ENCODE assay signal across 27 mouse cellular contexts in genomic region chr19:38432021-38432420, GRCm38 (mm10). TPM values are rescaled to one million over a fixed set of nuclear protein-coding genes. Genes with fewer than 3 reads are reported as not detected.
A peak's percentile ranks its signal among the peaks of the same experiment; 100 is the strongest.
DNase-seq lines count a peak whose midpoint lies in the region; ATAC-seq and TF ChIP-seq lines count a peak whose summit lies in the region.
"Had no signal": no experiment of that assay in that cellular context is flagged by ENCODE, and none has a peak within 500 bp of the region (broad histone marks: within the 10 kb centered on the region; RNA-seq: fewer than 3 reads in every experiment).

No protein-coding gene starts in this region.

- no peak overlapping the region for H3K9ac ChIP-seq in MEL (ENCODE audit: control insufficient read depth, low read depth, low read length, poor library complexity, severe bottlenecking)
- no peak overlapping the region for H3K9ac ChIP-seq in forebrain, embryonic 13.5 days
- H3K9ac ChIP-seq: embryonic facial prominence, embryonic 13.5 days; embryonic facial prominence, embryonic 15.5 days; forebrain, embryonic 12.5 days; forebrain, embryonic 15.5 days; forebrain, postnatal 0 days had no signal

- TF ChIP-seq POLR2A in MEL (IDR thresholded peaks at IDR 0.05; ENCODE audit: control insufficient read depth in 1 of 2, insufficient read depth in 1 of 2, low read depth in 1 of 2, low read length in 2 of 2, poor library complexity in 1 of 2) = no peak

- ATAC-seq in forebrain, embryonic 13.5 days = no peak
- ATAC-seq: CD4-positive, CD25-positive, alpha-beta regulatory T cell, adult 4 months; forebrain, embryonic 15.5 days; forebrain, postnatal 0 days; Patski had no signal

- H3K4me2 ChIP-seq in forebrain, embryonic 13.5 days = no peak overlapping the region
- H3K4me2 ChIP-seq: embryonic facial prominence, embryonic 13.5 days; embryonic facial prominence, embryonic 15.5 days; forebrain, embryonic 12.5 days; forebrain, embryonic 15.5 days had no signal

- H3K27ac ChIP-seq in MEL (ENCODE audit: control insufficient read depth, low read depth, low read length) = no peak overlapping the region
- no peak overlapping the region for H3K27ac ChIP-seq in forebrain, embryonic 13.5 days
- H3K27ac ChIP-seq: embryonic facial prominence, embryonic 13.5 days; embryonic facial prominence, embryonic 15.5 days; forebrain, embryonic 10.5 days; forebrain, embryonic 12.5 days; forebrain, embryonic 15.5 days had no signal

- H3K9me3 ChIP-seq in MEL (replicated peaks; ENCODE audit: insufficient read depth, low read length) = no peaks in the 10 kb centered on the region
- H3K9me3 ChIP-seq in forebrain, embryonic 13.5 days (replicated peaks) = peaks cover 4% of the 10 kb centered on the region; the same call in 1 of the 2 replicates
- H3K9me3 ChIP-seq: embryonic facial prominence, embryonic 13.5 days; embryonic facial prominence, embryonic 15.5 days; forebrain, embryonic 15.5 days had no signal

- no peak for TF ChIP-seq EP300 in MEL (IDR thresholded peaks at IDR 0.05; ENCODE audit: low read depth in 1 of 2, low read length in 2 of 2)

- TF ChIP-seq CTCF in MEL (IDR thresholded peaks at IDR 0.05 in 2 of 3, conservative IDR thresholded peaks at IDR 0.05 in 1 of 3; ENCODE audit: control insufficient read depth in 1 of 3, insufficient read depth in 1 of 3, low read depth in 2 of 3, low read length in 3 of 3, poor library complexity in 1 of 3, severe bottlenecking in 1 of 3) = no peak

- WGBS in forebrain, embryonic 13.5 days = 92% methylated on average over 3 of the region's 3 CpGs

- H3K4me1 ChIP-seq in MEL (ENCODE audit: control insufficient read depth in 1 of 2, insufficient read depth in 2 of 2, low read length in 2 of 2) = peaks cover 0 to 10% of the 10 kb centered on the region in 2 experiments; a peak in 1 of 4 replicates
- H3K4me1 ChIP-seq in forebrain, embryonic 13.5 days = no peaks in the 10 kb centered on the region
- H3K4me1 ChIP-seq: embryonic facial prominence, embryonic 13.5 days; embryonic facial prominence, embryonic 15.5 days; forebrain, embryonic 10.5 days; forebrain, embryonic 12.5 days; forebrain, embryonic 15.5 days had no signal

- H3K4me3 ChIP-seq in MEL (ENCODE audit: control insufficient read depth in 1 of 2, insufficient read depth in 1 of 2, low read depth in 2 of 2, low read length in 2 of 2) = peak overlapping the region; percentile 15 to 32; a peak in 1 of 4 replicates
- no peak overlapping the region for H3K4me3 ChIP-seq in forebrain, embryonic 13.5 days
- H3K4me3 ChIP-seq: embryonic facial prominence, embryonic 13.5 days; embryonic facial prominence, embryonic 15.5 days; erythroblast, embryonic 14.5 days; forebrain, embryonic 10.5 days; forebrain, embryonic 12.5 days; forebrain, embryonic 15.5 days had no signal

- no peak for TF ChIP-seq RAD21 in MEL (IDR thresholded peaks at IDR 0.05; ENCODE audit: low read depth, low read length)

- no peaks in the 10 kb centered on the region; a peak in 2 of 4 replicates for H3K36me3 ChIP-seq in MEL (ENCODE audit: control insufficient read depth in 1 of 2, insufficient read depth in 2 of 2, low read length in 2 of 2)
- H3K36me3 ChIP-seq in forebrain, embryonic 13.5 days (ENCODE audit: poor library complexity, severe bottlenecking) = no peaks in the 10 kb centered on the region
- H3K36me3 ChIP-seq: embryonic facial prominence, embryonic 13.5 days; embryonic facial prominence, embryonic 15.5 days; forebrain, embryonic 10.5 days; forebrain, embryonic 12.5 days; forebrain, embryonic 15.5 days had no signal

- no peaks in the 10 kb centered on the region for H3K27me3 ChIP-seq in MEL (ENCODE audit: control insufficient read depth in 1 of 2, insufficient read depth in 2 of 2, low read length in 2 of 2)
- H3K27me3 ChIP-seq in forebrain, embryonic 13.5 days = no peaks in the 10 kb centered on the region
- H3K27me3 ChIP-seq: embryonic facial prominence, embryonic 13.5 days; embryonic facial prominence, embryonic 15.5 days; forebrain, embryonic 12.5 days; forebrain, embryonic 15.5 days; Patski had no signal

- H3K79me2 ChIP-seq in MEL (ENCODE audit: control insufficient read depth, insufficient read depth, low read length, poor library complexity) = no peaks in the 10 kb centered on the region

- intact Hi-C loops in heart, postnatal 36 days (cut with DNase I) = loop anchor here (5.0 kb wide), 1 partner anchor 45 kb away; no protein-coding TSS in a partner anchor

- DNase-seq in heart, adult 11 months = peak; percentile 41
- DNase-seq in heart, postnatal 36 days = no peak
- DNase-seq in MEL (ENCODE audit: low read depth, low spot score) = peak; percentile 33
- DNase-seq in induced T-regulatory cell, adult 2 months (ENCODE audit: low read depth) = peak; percentile 4
- DNase-seq in B cell, adult 2 months = no peak
- no peak for DNase-seq in layer of hippocampus, postnatal 14 days (ENCODE audit: low spot score in 2 of 2)
- DNase-seq: adrenal gland, adult 2 months; adrenal gland, postnatal 10 days; adrenal gland, postnatal 25 days; cerebellum, adult 11 months; cerebellum, adult 18-20 months; cerebellum, adult 8-10 months; cerebellum, adult 9-11 months; cerebellum, postnatal 14 days; cerebellum, postnatal 36 days; embryo, embryonic 11 days; forebrain, postnatal 0 days had no signal

TF ChIP-seq in MEL, 35 proteins besides CTCF, POLR2A, EP300 and RAD21:
- TF ChIP-seq TBP (IDR thresholded peaks at IDR 0.05; ENCODE audit: low read depth, low read length) (0 out of 2 replicates have a peak, but pooled peaks have one; percentile 70), GABPA (IDR thresholded peaks at IDR 0.05; ENCODE audit: low read depth, low read length) (no peak)

RNA-seq across cellular contexts. Expression of gene Slc35g1, which starts 36.2 kb away (rescaled TPM):
- total RNA-seq in heart, postnatal 36 days (2021) = 1 to 10 TPM; 1.6 to 2.2 TPM
- 17.7 and 19.0 TPM in 2 replicates for total RNA-seq in MEL (2012; rRNA removed)
- 10 to 100 TPM in 1 of 2 experiments, not detected in 1; 15.7 TPM for polyA plus RNA-seq in MEL (2012; ENCODE audit: insufficient read depth in 1 of 2, insufficient read length in 2 of 2, low read depth in 1 of 2, low replicate concordance in 2 of 2, missing spikeins in 1 of 2)
- 2.3 TPM in 2 replicates for polyA plus RNA-seq in forebrain, embryonic 13.5 days (2015; fragmentation: Nextera tagmentation; extraction: Ambion mirVana)
- 1 to 10 TPM; 3.3 to 3.8 TPM for total RNA-seq in layer of hippocampus, postnatal 14 days (2021)

RNA-seq across cellular contexts. Expression of gene Plce1, which starts 48.9 kb away (rescaled TPM):
- 10 to 100 TPM; 21.7 to 23.2 TPM for total RNA-seq in heart, postnatal 36 days (2021)
- total RNA-seq in MEL (2012; rRNA removed) = not detected in 2 replicates
- not detected for polyA plus RNA-seq in MEL (2012; ENCODE audit: insufficient read depth in 1 of 2, insufficient read length in 2 of 2, low read depth in 1 of 2, low replicate concordance in 2 of 2, missing spikeins in 1 of 2)
- 5.4 and 5.6 TPM in 2 replicates for polyA plus RNA-seq in forebrain, embryonic 13.5 days (2015; fragmentation: Nextera tagmentation; extraction: Ambion mirVana)
- 10 to 100 TPM; 13.4 to 14.3 TPM for total RNA-seq in layer of hippocampus, postnatal 14 days (2021)
- total RNA-seq: common myeloid progenitor, adult 5-6 weeks had no signal
- polyA plus RNA-seq: erythroblast, embryonic 14.5 days had no signal

Comparison
In these comparisons a context has a peak if more than half of its experiments do, and no peak if none do; other contexts are left out.
1. DNase-seq: peak in heart, adult 11 months (single experiment), MEL (single experiment) and induced T-regulatory cell, adult 2 months (single experiment); none in heart, postnatal 36 days (0 of 2), B cell, adult 2 months (0 of 2) and layer of hippocampus, postnatal 14 days (0 of 2).
2. RNA of gene Plce1, which starts 48.9 kb away (total RNA-seq): 21.7 to 23.2 TPM in heart, postnatal 36 days and 13.4 to 14.3 TPM in layer of hippocampus, postnatal 14 days; not detected in MEL; every median in the first group is over 10 times any median in the second.